Mouse (Mus musculus) hindbrain, postnatal 0 days (tissue): ENCODE data around the gene Ehbp1. TPM values are rescaled to one million over a fixed set of nuclear protein-coding genes. Genes with fewer than 3 reads are reported as not detected.

Source experiments
- ATAC-seq: fragments of 200-750 bp; cut with Nextera tagmentation; 2 replicates; pipeline ENCODE4 v1.8.0; 2017; ENCODE audit warnings: mild to moderate bottlenecking, moderate TSS enrichment, moderate library complexity
- DNase-seq: peaks from one replicate; pipeline ENCODE4 v3.0.0-alpha.2; 2015; ENCODE audit warnings: low spot score
- H3K27ac ChIP-seq: fragments of 300-500 bp; sonication (generic); 2 replicates; pipeline ENCODE4 v1.5.1; 2014; ENCODE audit warnings: mild to moderate bottlenecking
- H3K27me3 ChIP-seq: fragments of 300-500 bp; sonication (generic); 2 replicates; pipeline ENCODE4 v1.6.1; 2014; ENCODE audit warnings: low read length, mixed read lengths; ENCODE audit not compliant: insufficient read depth
- H3K36me3 ChIP-seq: fragments of 300-500 bp; sonication (generic); 2 replicates; pipeline ENCODE4 v1.6.1; 2014; ENCODE audit warnings: low read length, mixed read lengths; ENCODE audit not compliant: insufficient read depth
- H3K4me1 ChIP-seq: fragments of 300-500 bp; sonication (generic); 2 replicates; pipeline ENCODE4 v1.6.1; 2014; ENCODE audit warnings: antibody characterized with exemption, low read length, mixed read lengths; ENCODE audit not compliant: insufficient read depth
- H3K4me2 ChIP-seq: fragments of 300-500 bp; sonication (generic); 2 replicates; pipeline ENCODE4 v1.6.1; 2014; ENCODE audit warnings: low read depth, mild to moderate bottlenecking, low read length, moderate library complexity, mixed read lengths
- H3K4me3 ChIP-seq: fragments of 300-500 bp; sonication (generic); 2 replicates; pipeline ENCODE4 v1.5.1; 2014; ENCODE audit warnings: low read length
- H3K9ac ChIP-seq: fragments of 300-500 bp; sonication (generic); replicated peaks from 2 replicates; pipeline ENCODE4 v1.6.1; 2014; ENCODE audit warnings: mild to moderate bottlenecking, low read length, moderate library complexity, mixed read lengths
- H3K9me3 ChIP-seq: fragments of 300-500 bp; sonication (generic); 2 replicates; pipeline ENCODE4 v1.6.1; 2016; ENCODE audit warnings: low read length, mixed read lengths
- CTCF ChIP-seq: IDR thresholded peaks from 2 replicates; pipeline ENCODE4 v1.5.1; 2016; ENCODE audit warnings: antibody characterized with exemption, control low read depth, low read depth
- WGBS: fragments of 180-500 bp; shearing (Covaris S2); extraction: QIAGEN DNeasy Blood & Tissue Kit; methylation state at CpG from one replicate; pipeline ENCODE4 v1.1.7; 2014; 5-methylcytosine and 5-hydroxymethylcytosine counted together
- polyA plus RNA-seq: library from polyadenylated mRNA; unstranded; fragments of >200 nt; fragmentation: Nextera tagmentation; extraction: Ambion mirVana; gene quantifications from 2 replicates; pipeline ENCODE4 v1.2.1, GENCODE M21; 2015
- total RNA-seq: library from RNA; depleted of rRNA; stranded (reverse); fragments of >200 nt; gene quantifications from 2 replicates; pipeline ENCODE4 v1.2.3, GENCODE M21; 2014; rRNA removed

Ehbp1 gene
- total and polyA plus RNA-seq, 2 experiments from 2014 or later = 14.9 to 19.4 TPM

DNA sequence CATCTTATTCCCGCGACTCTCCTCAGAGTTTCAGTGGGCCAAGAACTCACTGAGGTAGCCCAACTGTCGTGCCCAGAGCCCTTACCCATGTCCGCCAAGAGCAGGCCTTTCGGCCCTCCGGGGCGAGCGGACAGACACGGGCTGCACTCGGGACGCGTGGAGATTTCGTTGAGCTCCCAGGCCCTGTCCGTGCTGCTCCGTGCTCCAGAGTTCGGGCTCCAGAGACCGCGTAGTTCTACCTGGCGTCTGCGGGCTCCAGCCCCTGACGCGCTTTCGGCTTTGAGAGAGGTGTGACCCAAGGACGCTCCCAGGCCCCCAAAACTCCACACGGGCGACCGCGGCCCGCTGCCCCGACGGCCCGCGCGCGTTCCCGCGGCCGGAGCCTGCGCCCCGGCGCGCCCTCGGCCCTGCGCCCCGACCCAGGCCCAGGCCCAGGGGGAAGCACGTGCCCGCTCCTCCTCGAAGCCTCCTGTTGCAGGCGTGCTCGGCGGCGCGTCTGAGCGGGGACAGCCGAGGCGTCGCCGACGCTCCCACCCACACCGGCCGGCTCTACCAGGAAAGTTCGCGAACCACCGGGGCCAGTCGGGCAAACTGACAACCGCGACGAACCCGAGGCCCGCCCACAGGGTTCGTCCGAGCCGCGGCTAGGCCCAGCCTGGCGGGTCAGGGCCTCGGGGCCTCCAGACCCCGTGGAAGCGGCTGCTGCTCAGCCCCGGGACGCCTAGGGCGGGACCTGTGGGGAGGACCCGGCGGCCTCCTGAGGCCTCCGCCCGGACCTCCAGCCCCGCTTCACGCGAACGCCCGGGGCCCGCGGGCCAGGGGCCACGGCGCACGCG, 349.1 kb downstream of the Ehbp1 start:
- WGBS = 3% methylated on average over 88 of the region's 96 CpGs
- no peak overlapping the region for H3K27ac ChIP-seq
- peaks cover 62% of the 10 kb centered on the region for H3K27me3 ChIP-seq
- H3K4me2 ChIP-seq = no peak overlapping the region
- no peaks in the 10 kb centered on the region for H3K9me3 ChIP-seq
- no peak overlapping the region for H3K4me3 ChIP-seq
- no peaks in the 10 kb centered on the region for H3K36me3 ChIP-seq
- no peak for TF ChIP-seq CTCF
- ATAC-seq (peak; percentile 44), DNase-seq (no peak)
- no peak overlapping the region for H3K9ac ChIP-seq
- H3K4me1 ChIP-seq = peaks cover 4% of the 10 kb centered on the region; the same call in 1 of the 2 replicates

DNA sequence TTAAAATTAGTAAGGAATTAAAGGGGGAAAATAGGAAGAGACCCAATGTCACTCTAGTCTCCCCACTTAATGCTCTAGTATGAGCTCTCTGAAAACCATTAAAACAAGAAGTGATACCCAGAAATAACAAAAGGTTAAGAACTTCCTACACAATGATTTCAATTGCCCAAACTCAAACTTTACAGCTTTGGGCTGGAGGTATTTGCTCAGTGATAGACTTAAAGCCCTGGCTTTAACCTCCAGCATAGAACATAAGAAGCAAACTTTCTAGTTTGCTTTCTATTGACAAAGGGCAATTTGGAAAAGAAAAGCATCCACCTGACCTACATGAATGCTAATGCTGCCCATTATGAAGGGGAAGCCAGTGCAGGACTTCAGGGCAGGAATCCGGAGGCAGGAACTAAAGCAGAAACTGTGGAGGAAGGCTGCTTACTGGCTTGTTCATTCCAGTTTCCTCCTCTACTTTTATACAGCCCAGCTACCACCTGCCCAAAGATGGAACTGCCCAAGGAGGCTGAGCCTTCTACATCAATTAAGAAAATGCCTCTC, 353.6 kb downstream of the Ehbp1 start:
- no peak overlapping the region for H3K9ac ChIP-seq
- H3K4me1 ChIP-seq = no peaks in the 10 kb centered on the region
- ATAC-seq = no peak
- H3K27me3 ChIP-seq = peaks cover 53% of the 10 kb centered on the region
- no peak overlapping the region for H3K4me3 ChIP-seq
- H3K36me3 ChIP-seq = no peaks in the 10 kb centered on the region
- H3K4me2 ChIP-seq = no peak overlapping the region
- no peak for TF ChIP-seq CTCF
- 65% methylated on average over 1 of the region's 1 CpGs for WGBS
- H3K27ac ChIP-seq = no peak overlapping the region
- no peak for DNase-seq
- H3K9me3 ChIP-seq = no peaks in the 10 kb centered on the region

DNA sequence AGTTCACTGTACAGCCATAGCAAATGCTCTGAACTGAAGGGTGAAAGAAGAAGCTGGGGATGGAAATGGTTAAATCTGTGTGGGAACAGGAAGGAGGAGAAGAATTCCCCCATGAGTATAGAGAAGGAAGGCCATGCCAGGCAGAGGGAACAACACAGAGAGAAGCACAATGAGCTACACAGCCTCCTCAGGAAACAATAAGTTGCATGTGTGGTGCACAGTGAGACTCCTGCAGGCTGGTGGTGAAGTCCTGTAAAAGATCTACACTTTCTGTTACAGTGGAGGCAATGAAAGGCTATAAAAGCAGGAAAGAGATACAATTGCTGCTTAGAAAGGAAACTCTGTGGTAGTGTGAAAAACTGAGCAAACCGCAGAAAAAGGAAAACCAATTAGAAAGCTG, 357.0 kb downstream of the Ehbp1 start:
- no peak for TF ChIP-seq CTCF
- H3K36me3 ChIP-seq = no peaks in the 10 kb centered on the region
- no peak overlapping the region for H3K27ac ChIP-seq
- H3K4me2 ChIP-seq = no peak overlapping the region
- 62% methylated on average over 1 of the region's 1 CpGs for WGBS
- no peaks in the 10 kb centered on the region for H3K4me1 ChIP-seq
- H3K27me3 ChIP-seq = peaks cover 36% of the 10 kb centered on the region
- H3K4me3 ChIP-seq = no peak overlapping the region
- no peaks in the 10 kb centered on the region for H3K9me3 ChIP-seq
- DNase-seq (no peak), ATAC-seq (no peak)
- no peak overlapping the region for H3K9ac ChIP-seq

DNA sequence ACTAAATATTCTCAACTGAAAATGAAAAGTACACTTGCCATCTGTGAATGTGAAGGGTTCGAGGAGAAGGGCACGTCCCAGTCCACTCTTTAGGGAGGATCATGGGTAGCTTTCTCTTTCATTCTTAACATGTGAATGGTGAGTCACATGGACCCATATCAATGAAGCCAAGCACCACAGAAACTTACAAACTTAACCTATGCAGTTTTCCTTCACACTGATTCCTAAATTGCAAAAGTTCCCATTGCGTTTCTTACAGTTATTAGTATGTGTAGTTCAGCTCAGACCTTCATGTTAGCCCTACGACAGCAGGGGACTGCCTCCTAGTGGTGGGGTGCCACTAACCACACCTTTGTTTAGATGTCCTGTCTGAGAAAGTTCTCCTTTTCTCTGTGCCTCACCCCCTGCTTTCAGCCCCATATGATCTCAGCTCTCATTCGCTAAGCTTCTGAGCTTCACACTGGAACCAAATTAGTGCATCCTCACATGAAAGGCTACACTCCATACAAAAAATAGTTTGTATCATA, 368.0 kb downstream of the Ehbp1 start:
- Histone ChIP-seq H3K4me1 (no peaks in the 10 kb centered on the region), H3K9ac (no peak overlapping the region), H3K27ac (no peak overlapping the region), H3K36me3 (no peaks in the 10 kb centered on the region), H3K27me3 (no peaks in the 10 kb centered on the region), H3K9me3 (no peaks in the 10 kb centered on the region), H3K4me3 (no peak overlapping the region), H3K4me2 (no peak overlapping the region)
- no peak for ATAC-seq
- DNase-seq = no peak
- WGBS = 79% methylated on average over 5 of the region's 5 CpGs
- peak; percentile 18; the same call in 1 of the 2 replicates for TF ChIP-seq CTCF

DNA sequence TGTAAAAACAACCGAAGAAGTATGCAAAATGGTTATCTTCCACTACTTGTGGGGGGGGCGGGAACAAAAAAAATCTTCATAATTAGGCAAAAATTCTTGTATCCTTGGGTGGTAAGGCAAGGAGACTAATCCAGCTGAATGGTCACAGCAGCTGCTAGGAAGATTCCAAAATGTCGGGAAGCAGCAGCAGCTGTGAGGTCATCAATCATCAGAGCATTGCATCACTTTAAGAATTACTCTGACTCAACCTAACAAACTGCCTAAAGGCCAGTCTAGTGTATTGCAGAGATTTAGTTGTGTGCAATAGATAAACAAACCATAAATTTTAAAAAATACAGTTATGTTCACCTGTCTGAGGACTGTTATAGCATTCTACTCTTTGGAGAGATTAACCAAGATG, 368.5 kb downstream of the Ehbp1 start:
- H3K9me3 ChIP-seq = no peaks in the 10 kb centered on the region
- no peak overlapping the region for H3K9ac ChIP-seq
- DNase-seq (no peak), ATAC-seq (no peak)
- H3K36me3 ChIP-seq = no peaks in the 10 kb centered on the region
- no peak overlapping the region for H3K4me2 ChIP-seq
- 75% methylated on average over 3 of the region's 3 CpGs for WGBS
- no peak for TF ChIP-seq CTCF
- no peak overlapping the region for H3K27ac ChIP-seq
- no peak overlapping the region for H3K4me3 ChIP-seq
- H3K27me3 ChIP-seq = no peaks in the 10 kb centered on the region
- H3K4me1 ChIP-seq = no peaks in the 10 kb centered on the region

DNA sequence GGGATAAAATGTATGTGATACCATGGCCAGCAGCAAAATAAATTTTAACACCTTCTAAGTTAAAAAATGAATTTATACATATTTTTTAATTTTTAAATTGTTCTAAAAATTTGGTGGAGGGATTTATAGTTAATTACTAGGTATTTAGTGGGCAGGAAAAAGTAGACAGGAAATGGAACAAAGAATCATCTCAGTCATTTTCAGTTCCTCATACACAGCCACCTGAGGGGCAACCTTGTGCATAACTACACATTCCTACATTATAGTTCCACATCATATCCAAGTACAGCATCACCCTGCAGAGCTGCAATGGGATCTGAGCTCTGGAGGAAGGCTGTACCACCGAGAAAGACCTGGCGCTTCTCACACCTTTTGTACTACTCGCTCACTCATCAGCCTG, 373.2 kb downstream of the Ehbp1 start:
- WGBS = 93% methylated on average over 3 of the region's 3 CpGs
- Histone ChIP-seq H3K4me2 (no peak overlapping the region), H3K9ac (no peak overlapping the region), H3K27ac (no peak overlapping the region), H3K27me3 (no peaks in the 10 kb centered on the region), H3K4me3 (no peak overlapping the region), H3K36me3 (no peaks in the 10 kb centered on the region), H3K4me1 (no peaks in the 10 kb centered on the region), H3K9me3 (no peaks in the 10 kb centered on the region)
- no peak for TF ChIP-seq CTCF
- ATAC-seq = no peak
- no peak for DNase-seq

Other genes with a start within 250 kb of the Ehbp1 start
- 20.5 and 23.7 TPM in 2 replicates for gene Tmem17, start 169.8 kb upstream of the Ehbp1 start, total RNA-seq
- gene Tmem17, start 169.8 kb upstream of the Ehbp1 start, polyA plus RNA-seq = 23.5 and 23.7 TPM in 2 replicates